Mouse (Mus musculus): Measurements from ENCODE around the gene Calu. TPM values are rescaled to one million over a fixed set of nuclear protein-coding genes. Genes with fewer than 3 reads are reported as not detected.
A peak's percentile ranks its signal among the peaks of the same experiment; 100 is the strongest.

The Calu gene
- 195 and 382 TPM in 2 replicates for polyA plus RNA-seq (2014; fragmentation: Nextera tagmentation; extraction: Ambion mirVana)

- WGBS: under 1% methylated on average over 54 of the region's 55 CpGs
- Histone ChIP-seq H3K36me3 (ENCODE audit: control insufficient read depth, insufficient read depth, low read length) (no peaks in the 10 kb centered on the region), H3K4me1 (ENCODE audit: control insufficient read depth, insufficient read depth, low read length) (0 out of 2 replicates have a peak, but pooled peaks cover 9% of the 10 kb centered on the region), H3K9ac (ENCODE audit: low read depth, low read length) (peak within 1 kb of the TSS; percentile 94), H3K9me3 (ENCODE audit: control insufficient read depth, low read length) (no peaks in the 10 kb centered on the region), H3K27ac (ENCODE audit: low read depth, low read length) (peak within 1 kb of the TSS; percentile 93), H3K27me3 (ENCODE audit: control insufficient read depth, insufficient read depth, low read length) (no peaks in the 10 kb centered on the region), H3K4me2 (replicated peaks; ENCODE audit: low read depth, low read length) (peak within 1 kb of the TSS; percentile 69), H3K4me3 (ENCODE audit: low read length) (peak within 1 kb of the TSS; percentile 96)
- peak; percentile 99 for ATAC-seq (ENCODE audit: low FRiP score, low TSS enrichment)
Measured at GRCm38 (mm10) chr6:29347665-29348370, at the start of gene Calu. Gene Calu, plus strand, starts transcription at chr6:29348069.

GRCm38 (mm10) chr6:29299112-29299511, 48.8 kb upstream of the Calu start:
- Histone ChIP-seq H3K9me3 (ENCODE audit: control insufficient read depth, low read length) (0 out of 2 replicates have a peak, but pooled peaks cover 2% of the 10 kb centered on the region), H3K27me3 (ENCODE audit: control insufficient read depth, insufficient read depth, low read length) (no peaks in the 10 kb centered on the region), H3K4me2 (replicated peaks; ENCODE audit: low read depth, low read length) (no peak overlapping the region), H3K4me1 (ENCODE audit: control insufficient read depth, insufficient read depth, low read length) (no peaks in the 10 kb centered on the region), H3K4me3 (ENCODE audit: low read length) (no peak overlapping the region), H3K36me3 (ENCODE audit: control insufficient read depth, insufficient read depth, low read length) (no peaks in the 10 kb centered on the region), H3K27ac (ENCODE audit: low read depth, low read length) (no peak overlapping the region), H3K9ac (ENCODE audit: low read depth, low read length) (no peak overlapping the region)
- ATAC-seq (ENCODE audit: low FRiP score, low TSS enrichment): no peak
- WGBS: 70% methylated on average over 2 of the region's 2 CpGs

GRCm38 (mm10) chr6:29303251-29303650, 44.6 kb upstream of the Calu start:
- no peak overlapping the region for H3K4me3 ChIP-seq (ENCODE audit: low read length)
- H3K4me2 ChIP-seq (replicated peaks; ENCODE audit: low read depth, low read length): no peak overlapping the region
- ATAC-seq (ENCODE audit: low FRiP score, low TSS enrichment): no peak

GRCm38 (mm10) chr6:29303726-29304125, 44.1 kb upstream of the Calu start:
- Histone ChIP-seq H3K27ac (ENCODE audit: low read depth, low read length) (no peak overlapping the region), H3K4me2 (replicated peaks; ENCODE audit: low read depth, low read length) (no peak overlapping the region), H3K4me3 (ENCODE audit: low read length) (no peak overlapping the region), H3K4me1 (ENCODE audit: control insufficient read depth, insufficient read depth, low read length) (no peaks in the 10 kb centered on the region), H3K9ac (ENCODE audit: low read depth, low read length) (no peak overlapping the region), H3K27me3 (ENCODE audit: control insufficient read depth, insufficient read depth, low read length) (no peaks in the 10 kb centered on the region), H3K9me3 (ENCODE audit: control insufficient read depth, low read length) (peaks cover 6% of the 10 kb centered on the region; the same call in 1 of the 2 replicates), H3K36me3 (ENCODE audit: control insufficient read depth, insufficient read depth, low read length) (no peaks in the 10 kb centered on the region)
- no peak for ATAC-seq (ENCODE audit: low FRiP score, low TSS enrichment)
- 45% methylated on average over 5 of the region's 5 CpGs for WGBS

More at GRCm38 (mm10) chr6:29303251-29303650, 44.6 kb upstream of the Calu start:
- H3K9ac ChIP-seq (ENCODE audit: low read depth, low read length): no peak overlapping the region
- no peaks in the 10 kb centered on the region for H3K27me3 ChIP-seq (ENCODE audit: control insufficient read depth, insufficient read depth, low read length)
- no peaks in the 10 kb centered on the region for H3K4me1 ChIP-seq (ENCODE audit: control insufficient read depth, insufficient read depth, low read length)
- no peaks in the 10 kb centered on the region for H3K36me3 ChIP-seq (ENCODE audit: control insufficient read depth, insufficient read depth, low read length)
- peaks cover 6% of the 10 kb centered on the region; the same call in 1 of the 2 replicates for H3K9me3 ChIP-seq (ENCODE audit: control insufficient read depth, low read length)
- H3K27ac ChIP-seq (ENCODE audit: low read depth, low read length): no peak overlapping the region

GRCm38 (mm10) chr6:29305462-29305861, 42.4 kb upstream of the Calu start:
- ATAC-seq (ENCODE audit: low FRiP score, low TSS enrichment): no peak
- no peak overlapping the region for H3K4me3 ChIP-seq (ENCODE audit: low read length)
- no peaks in the 10 kb centered on the region for H3K36me3 ChIP-seq (ENCODE audit: control insufficient read depth, insufficient read depth, low read length)
- WGBS: 89% methylated on average over 4 of the region's 4 CpGs
- no peaks in the 10 kb centered on the region for H3K4me1 ChIP-seq (ENCODE audit: control insufficient read depth, insufficient read depth, low read length)
- H3K27me3 ChIP-seq (ENCODE audit: control insufficient read depth, insufficient read depth, low read length): no peaks in the 10 kb centered on the region
- H3K9ac ChIP-seq (ENCODE audit: low read depth, low read length): no peak overlapping the region
- H3K9me3 ChIP-seq (ENCODE audit: control insufficient read depth, low read length): peaks cover 4% of the 10 kb centered on the region; the same call in 1 of the 2 replicates
- no peak overlapping the region for H3K4me2 ChIP-seq (replicated peaks; ENCODE audit: low read depth, low read length)
- H3K27ac ChIP-seq (ENCODE audit: low read depth, low read length): no peak overlapping the region

DNA sequence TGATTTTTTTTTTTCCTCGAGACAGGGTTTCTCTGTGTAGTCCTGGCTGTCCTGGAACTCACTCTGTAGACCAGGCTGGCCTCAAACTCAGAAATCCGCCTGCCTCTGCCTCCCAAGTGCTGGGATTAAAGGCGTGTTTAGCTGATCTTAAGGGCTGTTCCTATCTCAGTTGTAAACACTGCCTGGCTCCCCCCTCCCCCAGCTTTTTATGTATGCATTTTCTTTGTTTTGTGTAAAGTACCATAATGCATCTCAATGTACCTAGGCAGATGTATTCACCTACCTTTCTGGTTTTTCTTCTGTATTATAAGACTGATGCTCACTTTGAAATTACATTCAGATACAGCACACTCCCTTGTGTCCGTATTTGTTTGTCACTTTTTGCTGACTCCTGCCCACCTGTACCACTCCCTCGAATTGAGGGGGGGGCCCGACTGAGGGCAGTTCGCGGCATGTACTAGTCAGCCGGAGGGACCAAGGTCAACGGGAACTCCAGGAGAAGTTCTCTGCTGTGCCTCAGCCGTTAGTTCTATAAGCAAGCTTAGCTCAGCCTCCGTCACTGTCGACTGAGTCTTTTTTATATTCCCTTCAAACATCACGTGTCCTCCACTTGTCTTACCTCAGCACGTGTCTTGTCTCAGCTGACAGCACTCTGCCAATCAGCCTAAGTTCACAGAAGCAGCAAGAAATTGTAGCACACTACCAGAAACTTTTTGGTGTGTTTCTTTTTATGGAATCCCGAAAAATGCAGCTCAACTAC, 38.8 kb upstream of the Calu start:
- no peak overlapping the region for H3K4me3 ChIP-seq (ENCODE audit: low read length)
- no peak overlapping the region for H3K9ac ChIP-seq (ENCODE audit: low read depth, low read length)
- no peak for ATAC-seq (ENCODE audit: low FRiP score, low TSS enrichment)
- H3K36me3 ChIP-seq (ENCODE audit: control insufficient read depth, insufficient read depth, low read length): no peaks in the 10 kb centered on the region
- no peak overlapping the region for H3K27ac ChIP-seq (ENCODE audit: low read depth, low read length)
- no peaks in the 10 kb centered on the region for H3K27me3 ChIP-seq (ENCODE audit: control insufficient read depth, insufficient read depth, low read length)
- no peak overlapping the region for H3K4me2 ChIP-seq (replicated peaks; ENCODE audit: low read depth, low read length)
- H3K4me1 ChIP-seq (ENCODE audit: control insufficient read depth, insufficient read depth, low read length): no peaks in the 10 kb centered on the region
- 89% methylated on average over 16 of the region's 16 CpGs for WGBS
- peaks cover 4% of the 10 kb centered on the region; the same call in 1 of the 2 replicates for H3K9me3 ChIP-seq (ENCODE audit: control insufficient read depth, low read length)

DNA sequence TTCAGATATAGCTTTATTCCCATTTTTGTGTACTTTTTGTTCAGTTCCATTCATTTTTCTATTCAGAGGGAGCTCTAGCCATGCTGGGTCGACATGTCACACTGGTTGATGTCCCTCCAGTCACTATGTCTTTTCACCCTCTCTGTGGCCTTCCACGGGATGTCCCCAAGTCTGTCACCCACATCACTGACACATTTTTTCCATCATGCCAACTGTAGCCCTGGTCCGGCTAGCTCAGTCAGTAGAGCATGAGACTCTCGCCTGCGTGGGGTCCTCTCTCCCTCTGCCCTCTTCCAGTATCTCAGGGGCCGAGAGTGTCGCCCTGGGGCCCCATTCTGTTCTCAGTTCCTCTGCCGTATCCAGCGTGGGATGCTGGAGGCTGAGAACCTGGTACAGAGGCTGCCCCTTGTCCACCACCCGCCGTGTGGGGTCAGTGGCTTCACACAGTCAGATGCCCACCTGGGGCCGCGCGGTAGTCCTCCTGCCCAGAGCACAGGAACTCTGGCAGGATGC, 34.1 kb upstream of the Calu start:
- Histone ChIP-seq H3K36me3 (ENCODE audit: control insufficient read depth, insufficient read depth, low read length) (no peaks in the 10 kb centered on the region), H3K4me3 (ENCODE audit: low read length) (no peak overlapping the region), H3K9ac (ENCODE audit: low read depth, low read length) (no peak overlapping the region), H3K4me1 (ENCODE audit: control insufficient read depth, insufficient read depth, low read length) (peaks cover under 1% of the 10 kb centered on the region; the same call in 1 of the 2 replicates), H3K27ac (ENCODE audit: low read depth, low read length) (no peak overlapping the region), H3K9me3 (ENCODE audit: control insufficient read depth, low read length) (no peaks in the 10 kb centered on the region), H3K27me3 (ENCODE audit: control insufficient read depth, insufficient read depth, low read length) (no peaks in the 10 kb centered on the region), H3K4me2 (replicated peaks; ENCODE audit: low read depth, low read length) (no peak overlapping the region)
- no peak for ATAC-seq (ENCODE audit: low FRiP score, low TSS enrichment)
- WGBS: 70% methylated on average over 14 of the region's 14 CpGs

- Histone ChIP-seq H3K36me3 (ENCODE audit: control insufficient read depth, insufficient read depth, low read length) (no peaks in the 10 kb centered on the region), H3K4me1 (ENCODE audit: control insufficient read depth, insufficient read depth, low read length) (peaks cover 7% of the 10 kb centered on the region; the same call in 1 of the 2 replicates), H3K9me3 (ENCODE audit: control insufficient read depth, low read length) (no peaks in the 10 kb centered on the region), H3K9ac (ENCODE audit: low read depth, low read length) (no peak overlapping the region), H3K27me3 (ENCODE audit: control insufficient read depth, insufficient read depth, low read length) (no peaks in the 10 kb centered on the region), H3K4me3 (ENCODE audit: low read length) (no peak overlapping the region), H3K27ac (ENCODE audit: low read depth, low read length) (no peak overlapping the region), H3K4me2 (replicated peaks; ENCODE audit: low read depth, low read length) (no peak overlapping the region)
- 70% methylated on average over 2 of the region's 2 CpGs for WGBS
- no peak for ATAC-seq (ENCODE audit: low FRiP score, low TSS enrichment)
Measured at GRCm38 (mm10) chr6:29317286-29317685, 30.6 kb upstream of the Calu start.

GRCm38 (mm10) chr6:29317941-29318340, 29.9 kb upstream of the Calu start:
- H3K9ac ChIP-seq (ENCODE audit: low read depth, low read length): no peak overlapping the region
- no peaks in the 10 kb centered on the region for H3K27me3 ChIP-seq (ENCODE audit: control insufficient read depth, insufficient read depth, low read length)
- H3K4me3 ChIP-seq (ENCODE audit: low read length): no peak overlapping the region
- peaks cover 7% of the 10 kb centered on the region; the same call in 1 of the 2 replicates for H3K4me1 ChIP-seq (ENCODE audit: control insufficient read depth, insufficient read depth, low read length)
- ATAC-seq (ENCODE audit: low FRiP score, low TSS enrichment): no peak
- no peak overlapping the region; the same call in 1 of the 2 replicates for H3K27ac ChIP-seq (ENCODE audit: low read depth, low read length)
- 35% methylated on average over 3 of the region's 3 CpGs for WGBS
- H3K9me3 ChIP-seq (ENCODE audit: control insufficient read depth, low read length): no peaks in the 10 kb centered on the region
- H3K36me3 ChIP-seq (ENCODE audit: control insufficient read depth, insufficient read depth, low read length): no peaks in the 10 kb centered on the region
- H3K4me2 ChIP-seq (replicated peaks; ENCODE audit: low read depth, low read length): no peak overlapping the region

All from kidney, embryonic 14.5 days (tissue).